Mouse (Mus musculus) cortical plate, adult 2 months (tissue): ENCODE data around the gene Rapgefl1.

Experiments
- CTCF ChIP-seq: fragments of 200-500 bp; IDR thresholded peaks from 2 replicates; pipeline ENCODE4 v1.5.1; 2011; ENCODE audit warnings: mild to moderate bottlenecking, control low read depth, low read length; ENCODE audit not compliant: insufficient read depth; ENCODE audit errors: extremely low read depth
- POLR2A ChIP-seq: fragments of 200-500 bp; IDR thresholded peaks from 2 replicates; pipeline ENCODE4 v1.6.1; 2011; ENCODE audit warnings: mild to moderate bottlenecking, low read length, control low read depth; ENCODE audit not compliant: insufficient read depth; ENCODE audit errors: extremely low read depth

DNA sequence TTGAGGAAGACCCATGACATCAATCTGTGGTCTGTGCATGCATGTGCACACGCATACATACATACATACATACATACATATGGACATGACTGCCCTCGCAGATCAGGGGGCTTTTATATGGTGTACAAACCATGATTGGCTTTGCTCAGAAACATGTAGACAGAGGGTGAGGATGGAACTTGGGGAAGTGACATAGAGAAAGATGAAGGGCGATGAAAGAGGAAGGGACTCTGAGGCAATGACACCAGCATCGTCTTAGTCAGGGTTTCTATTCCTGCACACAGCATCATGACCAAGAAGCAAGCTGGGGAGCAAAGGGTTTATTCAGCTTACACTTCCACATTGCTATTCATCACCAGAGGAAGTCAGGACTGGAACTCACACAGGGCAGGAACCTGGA, 52.5 kb downstream of the Rapgefl1 start:
- TF ChIP-seq POLR2A (no peak), CTCF (no peak)
